Mouse (Mus musculus): ENCODE measurements around the gene Smap2. TPM values are rescaled to one million over a fixed set of nuclear protein-coding genes. Genes with fewer than 3 reads are reported as not detected.

Gene Smap2
- polyA plus RNA-seq, 1 experiment from 2014 or later, result 17.1 TPM

DNA sequence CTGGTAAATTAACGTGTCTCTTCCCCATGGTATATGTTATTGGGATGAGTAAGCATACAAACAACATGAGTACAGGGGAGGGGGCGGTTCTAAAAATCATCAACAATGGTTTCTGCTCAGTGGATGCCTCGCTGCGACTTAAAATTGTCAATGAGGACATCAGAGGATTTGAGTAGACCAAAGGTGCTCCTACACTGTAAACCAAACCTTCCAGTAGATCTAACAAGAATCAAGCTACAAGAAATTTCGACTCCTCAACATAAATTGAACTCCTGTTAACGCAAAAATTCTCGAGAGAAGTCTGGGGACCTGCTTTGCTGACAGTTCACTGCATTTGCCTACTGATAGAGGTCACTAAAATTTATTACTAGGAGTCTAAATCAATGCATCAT is 1.8 kb downstream of the Smap2 start:
- H3K4me3 ChIP-seq (ENCODE audit: low read depth, low read length), result no peak overlapping the region
- H3K27ac ChIP-seq (ENCODE audit: low read depth, low read length), result no peak overlapping the region
- 87% methylated on average over 7 of the region's 7 CpGs for WGBS
- H3K27me3 ChIP-seq (ENCODE audit: control insufficient read depth, insufficient read depth, low read length), result no peaks in the 10 kb centered on the region
- ATAC-seq (replicated peaks; ENCODE audit: low FRiP score) (no peak), DNase-seq (ENCODE audit: low spot score) (no peak)
- no peaks in the 10 kb centered on the region for H3K9me3 ChIP-seq (ENCODE audit: control insufficient read depth, low read length)
- no peaks in the 10 kb centered on the region for H3K36me3 ChIP-seq (ENCODE audit: control insufficient read depth, insufficient read depth, low read length)
- H3K9ac ChIP-seq (ENCODE audit: low read length), result no peak overlapping the region
- peaks cover 3% of the 10 kb centered on the region; the same call in 1 of the 2 replicates for H3K4me1 ChIP-seq (replicated peaks; ENCODE audit: control insufficient read depth, insufficient read depth, low read length)
- no peak overlapping the region; the same call in 1 of the 2 replicates for H3K4me2 ChIP-seq (ENCODE audit: low read depth, low read length, severe bottlenecking)

DNA sequence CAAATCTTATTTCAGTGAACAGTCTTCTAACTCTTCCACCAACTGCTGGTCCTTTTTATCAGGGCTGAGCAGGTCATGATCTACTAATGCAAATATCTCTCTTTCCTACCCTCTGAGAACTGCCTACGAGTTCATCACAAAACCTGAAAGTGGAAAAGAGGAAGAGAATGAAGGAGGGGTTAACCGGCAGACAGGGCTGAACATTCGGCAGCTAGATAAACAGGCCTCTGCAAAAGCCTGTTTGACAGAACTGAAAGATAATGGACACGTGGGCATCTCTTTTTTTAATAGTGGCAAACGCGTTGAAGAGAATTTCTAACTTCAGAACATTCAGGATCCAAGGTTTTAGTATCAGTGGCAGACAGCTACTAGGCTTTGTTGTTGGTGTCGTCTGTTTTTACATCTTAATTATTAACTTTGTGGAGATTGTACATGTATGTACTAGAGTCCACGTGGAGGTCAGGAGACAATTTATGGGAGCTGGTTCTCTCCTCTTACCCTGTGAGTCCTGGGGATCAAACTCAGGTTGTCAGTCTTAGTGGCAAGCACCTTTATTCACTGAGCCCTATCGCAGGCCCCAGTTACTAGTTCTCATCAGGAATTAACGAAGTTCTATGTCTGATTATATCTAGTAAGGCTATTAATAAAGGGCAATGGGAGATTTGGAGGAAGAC is 2.3 kb downstream of the Smap2 start:
- Histone ChIP-seq H3K36me3 (ENCODE audit: control insufficient read depth, insufficient read depth, low read length) (no peaks in the 10 kb centered on the region), H3K9me3 (ENCODE audit: control insufficient read depth, low read length) (no peaks in the 10 kb centered on the region), H3K4me2 (ENCODE audit: low read depth, low read length, severe bottlenecking) (no peak overlapping the region), H3K4me1 (replicated peaks; ENCODE audit: control insufficient read depth, insufficient read depth, low read length) (peaks cover 3% of the 10 kb centered on the region; the same call in 1 of the 2 replicates), H3K4me3 (ENCODE audit: low read depth, low read length) (no peak overlapping the region), H3K27me3 (ENCODE audit: control insufficient read depth, insufficient read depth, low read length) (no peaks in the 10 kb centered on the region), H3K9ac (ENCODE audit: low read length) (no peak overlapping the region), H3K27ac (ENCODE audit: low read depth, low read length) (no peak overlapping the region)
- no peak for DNase-seq (ENCODE audit: low spot score)
- no peak for ATAC-seq (replicated peaks; ENCODE audit: low FRiP score)
- 88% methylated on average over 10 of the region's 10 CpGs for WGBS

DNA sequence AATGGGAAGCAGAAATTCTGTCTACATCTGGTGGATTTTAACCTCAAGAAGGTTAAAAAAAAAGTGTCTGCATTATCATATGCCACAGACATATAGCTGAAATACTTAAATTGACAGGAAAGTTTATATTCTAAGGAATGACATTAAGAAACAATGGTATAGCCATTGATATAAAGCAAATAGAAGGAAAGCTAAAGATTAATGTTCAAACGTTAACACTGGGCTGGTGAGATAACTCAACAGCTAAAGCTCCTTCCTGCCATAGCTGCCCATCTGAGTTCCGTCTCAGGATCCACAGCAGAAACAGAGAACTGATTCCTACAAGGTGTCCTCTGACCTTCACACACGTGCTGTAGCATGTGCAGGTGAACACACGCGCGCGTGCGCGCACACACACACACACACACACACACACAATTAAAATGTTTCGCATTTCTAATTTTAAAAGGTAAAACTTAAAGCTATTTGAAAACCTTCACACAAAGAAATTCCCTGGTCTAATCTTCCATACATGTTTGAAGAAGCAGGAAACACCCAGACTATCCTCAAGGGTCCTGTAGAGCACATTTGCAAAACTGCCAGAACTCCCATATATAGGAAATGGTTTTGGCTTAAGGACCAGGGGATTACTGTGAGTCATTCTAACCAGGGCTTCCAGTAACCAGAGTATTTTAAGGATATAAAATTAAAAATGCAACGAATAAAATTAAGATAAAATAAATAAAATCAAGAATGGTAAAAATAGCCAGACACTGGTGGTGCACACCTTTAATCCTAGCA is 6.1 kb downstream of the Smap2 start:
- ATAC-seq (replicated peaks; ENCODE audit: low FRiP score) (no peak), DNase-seq (ENCODE audit: low spot score) (no peak)
- Histone ChIP-seq H3K27ac (ENCODE audit: low read depth, low read length) (no peak overlapping the region), H3K4me1 (replicated peaks; ENCODE audit: control insufficient read depth, insufficient read depth, low read length) (peaks cover 1% of the 10 kb centered on the region; the same call in 1 of the 2 replicates), H3K9ac (ENCODE audit: low read length) (no peak overlapping the region), H3K36me3 (ENCODE audit: control insufficient read depth, insufficient read depth, low read length) (no peaks in the 10 kb centered on the region), H3K27me3 (ENCODE audit: control insufficient read depth, insufficient read depth, low read length) (no peaks in the 10 kb centered on the region), H3K4me3 (ENCODE audit: low read depth, low read length) (no peak overlapping the region), H3K9me3 (ENCODE audit: control insufficient read depth, low read length) (no peaks in the 10 kb centered on the region), H3K4me2 (ENCODE audit: low read depth, low read length, severe bottlenecking) (no peak overlapping the region)
- WGBS, result 87% methylated on average over 11 of the region's 11 CpGs

DNA sequence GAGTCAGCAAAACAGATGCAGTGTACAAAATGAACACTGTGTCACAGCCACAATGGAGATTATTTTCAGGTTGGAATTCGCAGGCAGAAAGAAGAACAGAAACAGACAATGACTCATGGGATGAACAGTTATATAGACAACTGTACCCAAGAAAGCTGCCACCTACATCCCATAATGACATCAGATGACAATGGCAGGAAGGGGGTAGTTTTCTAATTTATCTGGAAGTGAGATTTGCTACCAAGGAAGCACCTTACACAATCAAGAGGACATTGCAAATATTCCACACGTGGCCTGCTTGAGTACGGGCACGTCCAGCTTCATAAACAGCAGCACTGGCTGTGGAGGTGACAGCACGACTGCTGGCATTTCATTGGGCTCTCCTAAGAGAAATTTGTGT is 7.9 kb downstream of the Smap2 start:
- Histone ChIP-seq H3K4me2 (ENCODE audit: low read depth, low read length, severe bottlenecking) (no peak overlapping the region), H3K27ac (ENCODE audit: low read depth, low read length) (no peak overlapping the region), H3K27me3 (ENCODE audit: control insufficient read depth, insufficient read depth, low read length) (no peaks in the 10 kb centered on the region), H3K9me3 (ENCODE audit: control insufficient read depth, low read length) (no peaks in the 10 kb centered on the region), H3K9ac (ENCODE audit: low read length) (no peak overlapping the region), H3K36me3 (ENCODE audit: control insufficient read depth, insufficient read depth, low read length) (no peaks in the 10 kb centered on the region), H3K4me1 (replicated peaks; ENCODE audit: control insufficient read depth, insufficient read depth, low read length) (no peaks in the 10 kb centered on the region; the same call in 1 of the 2 replicates), H3K4me3 (ENCODE audit: low read depth, low read length) (no peak overlapping the region)
- 90% methylated on average over 5 of the region's 5 CpGs for WGBS
- no peak for ATAC-seq (replicated peaks; ENCODE audit: low FRiP score)
- DNase-seq (ENCODE audit: low spot score), result no peak

DNA sequence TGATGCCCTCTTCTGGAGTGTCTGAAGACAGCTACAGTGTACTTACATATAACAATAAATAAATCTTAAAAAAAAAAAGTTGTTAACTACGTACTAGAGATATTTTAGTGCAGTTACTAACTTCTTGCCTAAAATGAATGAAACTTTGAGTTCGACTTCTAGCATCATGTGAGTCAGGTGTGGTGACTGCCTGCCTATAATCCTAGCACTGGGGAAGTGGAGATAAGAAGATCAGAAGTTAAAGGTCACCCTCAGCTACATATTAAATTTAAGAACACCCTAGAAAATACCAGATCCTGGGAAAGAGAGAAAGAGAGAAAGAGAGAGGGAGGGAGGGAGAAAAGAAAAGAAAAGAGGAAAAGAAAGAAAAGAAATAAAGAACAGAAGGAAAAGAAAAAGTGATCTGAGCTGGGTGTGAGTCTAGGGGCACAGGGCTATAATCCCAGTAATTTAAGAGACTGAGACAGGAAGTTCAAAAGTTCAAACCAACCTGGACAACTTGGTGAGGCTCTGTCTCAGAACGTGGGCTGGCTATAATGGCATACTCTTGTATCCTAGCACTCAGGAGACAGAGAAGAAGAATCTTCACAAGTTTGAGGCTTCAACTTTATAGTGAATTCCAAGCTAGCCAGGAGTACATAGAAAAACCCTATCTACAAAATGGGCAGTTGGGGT is 8.8 kb downstream of the Smap2 start:
- no peaks in the 10 kb centered on the region for H3K36me3 ChIP-seq (ENCODE audit: control insufficient read depth, insufficient read depth, low read length)
- ATAC-seq (replicated peaks; ENCODE audit: low FRiP score), result no peak
- no peak overlapping the region for H3K4me3 ChIP-seq (ENCODE audit: low read depth, low read length)
- no peak overlapping the region for H3K4me2 ChIP-seq (ENCODE audit: low read depth, low read length, severe bottlenecking)
- no peak overlapping the region for H3K27ac ChIP-seq (ENCODE audit: low read depth, low read length)
- no peaks in the 10 kb centered on the region for H3K9me3 ChIP-seq (ENCODE audit: control insufficient read depth, low read length)
- DNase-seq (ENCODE audit: low spot score), result no peak
- no peak overlapping the region for H3K9ac ChIP-seq (ENCODE audit: low read length)
- peaks cover 2% of the 10 kb centered on the region for H3K4me1 ChIP-seq (replicated peaks; ENCODE audit: control insufficient read depth, insufficient read depth, low read length)
- H3K27me3 ChIP-seq (ENCODE audit: control insufficient read depth, insufficient read depth, low read length), result no peaks in the 10 kb centered on the region
- WGBS, result 83% methylated on average over 3 of the region's 3 CpGs

DNA sequence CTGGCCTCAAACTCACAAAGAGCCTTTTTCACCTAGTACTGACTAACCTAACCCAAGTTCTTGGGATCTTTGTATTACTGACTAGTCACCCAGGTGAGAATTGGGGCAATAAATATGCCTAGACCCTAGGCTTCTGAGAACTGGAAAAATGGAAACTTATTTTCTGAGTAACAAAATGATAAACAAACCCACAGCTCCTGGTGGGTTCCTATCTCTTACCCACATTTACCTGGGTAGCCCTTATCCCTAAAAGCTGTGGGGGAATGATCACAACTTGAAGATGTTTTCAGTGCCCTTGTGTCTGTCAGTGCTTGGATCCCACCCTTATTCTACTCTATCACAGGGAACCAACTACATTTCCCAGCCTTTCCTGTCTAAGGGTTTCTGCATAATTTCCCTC is 10.0 kb downstream of the Smap2 start:
- H3K27ac ChIP-seq (ENCODE audit: low read depth, low read length), result no peak overlapping the region
- no peak overlapping the region for H3K4me2 ChIP-seq (ENCODE audit: low read depth, low read length, severe bottlenecking)
- no peak overlapping the region for H3K9ac ChIP-seq (ENCODE audit: low read length)
- H3K9me3 ChIP-seq (ENCODE audit: control insufficient read depth, low read length), result no peaks in the 10 kb centered on the region
- peaks cover 9% of the 10 kb centered on the region for H3K4me1 ChIP-seq (replicated peaks; ENCODE audit: control insufficient read depth, insufficient read depth, low read length)
- H3K27me3 ChIP-seq (ENCODE audit: control insufficient read depth, insufficient read depth, low read length), result no peaks in the 10 kb centered on the region
- no peak overlapping the region for H3K4me3 ChIP-seq (ENCODE audit: low read depth, low read length)
- no peak for DNase-seq (ENCODE audit: low spot score)
- H3K36me3 ChIP-seq (ENCODE audit: control insufficient read depth, insufficient read depth, low read length), result no peaks in the 10 kb centered on the region
- ATAC-seq (replicated peaks; ENCODE audit: low FRiP score), result no peak

DNA sequence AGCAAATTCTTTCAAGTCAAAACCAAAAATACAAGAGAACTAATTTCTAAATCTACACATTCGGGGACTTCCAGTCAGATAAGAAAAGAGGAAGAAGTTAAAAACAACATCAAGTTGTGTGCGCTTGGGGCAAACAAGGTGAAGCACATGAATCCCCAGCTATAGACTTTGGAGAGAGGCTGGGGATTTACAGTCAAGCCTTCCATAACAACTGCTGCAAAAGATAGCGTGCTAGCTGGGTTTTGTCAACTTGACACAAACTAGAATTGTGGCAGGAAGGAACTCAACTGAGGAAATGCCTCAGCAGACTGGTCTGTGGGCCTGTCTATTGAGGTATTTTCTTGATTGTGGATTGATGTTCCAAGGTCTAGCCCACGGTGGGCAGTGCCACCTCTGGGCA is 12.4 kb downstream of the Smap2 start:
- 90% methylated on average over 4 of the region's 4 CpGs for WGBS
- no peak overlapping the region for H3K9ac ChIP-seq (ENCODE audit: low read length)
- no peak overlapping the region for H3K4me2 ChIP-seq (ENCODE audit: low read depth, low read length, severe bottlenecking)
- no peaks in the 10 kb centered on the region for H3K36me3 ChIP-seq (ENCODE audit: control insufficient read depth, insufficient read depth, low read length)
- H3K27me3 ChIP-seq (ENCODE audit: control insufficient read depth, insufficient read depth, low read length), result no peaks in the 10 kb centered on the region
- ATAC-seq (replicated peaks; ENCODE audit: low FRiP score), result no peak
- no peak overlapping the region for H3K27ac ChIP-seq (ENCODE audit: low read depth, low read length)
- no peaks in the 10 kb centered on the region for H3K9me3 ChIP-seq (ENCODE audit: control insufficient read depth, low read length)
- DNase-seq (ENCODE audit: low spot score), result no peak
- H3K4me3 ChIP-seq (ENCODE audit: low read depth, low read length), result no peak overlapping the region
- peaks cover 11% of the 10 kb centered on the region for H3K4me1 ChIP-seq (replicated peaks; ENCODE audit: control insufficient read depth, insufficient read depth, low read length)

DNA sequence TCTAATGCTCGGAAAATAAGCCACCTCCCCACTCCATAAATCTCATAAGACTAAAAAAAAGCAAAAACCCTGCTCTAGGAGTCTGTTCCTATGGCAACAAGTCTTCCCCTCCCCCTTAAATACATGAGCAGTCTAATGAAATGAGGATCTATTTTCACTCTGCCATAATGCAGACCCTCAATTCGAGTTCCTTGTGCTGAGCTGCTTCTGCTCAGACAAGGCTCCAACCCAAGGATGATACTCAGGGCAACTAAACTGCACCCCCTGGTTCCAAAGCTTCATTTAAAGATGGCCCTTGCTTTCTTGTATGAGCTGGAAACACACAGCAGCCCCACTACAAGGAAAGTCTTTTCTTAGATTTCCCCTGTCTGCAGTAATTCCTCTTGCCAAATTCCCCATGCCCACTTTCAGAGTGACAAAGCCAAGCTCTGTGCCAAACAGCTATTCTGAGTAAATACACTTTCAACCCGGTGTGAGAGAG is 13.4 kb downstream of the Smap2 start:
- DNase-seq (ENCODE audit: low spot score) (no peak), ATAC-seq (replicated peaks; ENCODE audit: low FRiP score) (peak; percentile 40)
- Histone ChIP-seq H3K4me1 (replicated peaks; ENCODE audit: control insufficient read depth, insufficient read depth, low read length) (peaks cover 11% of the 10 kb centered on the region), H3K9me3 (ENCODE audit: control insufficient read depth, low read length) (no peaks in the 10 kb centered on the region), H3K9ac (ENCODE audit: low read length) (no peak overlapping the region), H3K27ac (ENCODE audit: low read depth, low read length) (0 out of 2 replicates have a peak overlapping the region, but pooled peaks have one; percentile 14), H3K4me3 (ENCODE audit: low read depth, low read length) (no peak overlapping the region), H3K36me3 (ENCODE audit: control insufficient read depth, insufficient read depth, low read length) (no peaks in the 10 kb centered on the region), H3K4me2 (ENCODE audit: low read depth, low read length, severe bottlenecking) (no peak overlapping the region), H3K27me3 (ENCODE audit: control insufficient read depth, insufficient read depth, low read length) (no peaks in the 10 kb centered on the region)
- 38% methylated on average over 3 of the region's 3 CpGs for WGBS

All from forebrain, embryonic 11.5 days (tissue).